Mouse (Mus musculus) MEL (cell line): ENCODE data around the gene Card10. TPM values are rescaled to one million over a fixed set of nuclear protein-coding genes. Genes with fewer than 3 reads are reported as not detected.

ENCODE experiments used
- DNase-seq: peaks from one replicate; pipeline ENCODE4 v3.0.0; 2011; ENCODE audit warnings: low read depth, low spot score
- H3K27ac ChIP-seq: 2 replicates; pipeline ENCODE4 v1.5.1; 2012; ENCODE audit warnings: low read depth, mild to moderate bottlenecking, control low read depth, low read length, moderate library complexity; ENCODE audit not compliant: control insufficient read depth
- H3K27me3 ChIP-seq, 2 experiments: fragments of 150-350 bp in 1 of 2; sonication (generic) in 1 of 2; 2 replicates each; pipeline ENCODE4 v1.6.1; 2012; ENCODE audit warnings: low read length in 2 of 2, mild to moderate bottlenecking in 2 of 2, improper control_type of control experiment in 1 of 2, moderate library complexity in 1 of 2; ENCODE audit not compliant: insufficient read depth in 2 of 2, control insufficient read depth in 1 of 2
- H3K36me3 ChIP-seq, 2 experiments: 2 replicates each; pipeline ENCODE4 v1.6.1; 2012 to 2014; ENCODE audit warnings: low read length in 2 of 2, improper control_type of control experiment in 1 of 2, inconsistent platforms in 1 of 2, mild to moderate bottlenecking in 1 of 2; ENCODE audit not compliant: insufficient read depth in 2 of 2, control insufficient read depth in 1 of 2
- H3K4me1 ChIP-seq, 2 experiments: fragments of 150-350 bp in 1 of 2; sonication (generic) in 1 of 2; 2 replicates each; pipeline ENCODE4 v1.6.1; 2012; ENCODE audit warnings: low read length in 2 of 2, improper control_type of control experiment in 1 of 2, mild to moderate bottlenecking in 1 of 2; ENCODE audit not compliant: insufficient read depth in 2 of 2, control insufficient read depth in 1 of 2
- H3K4me3 ChIP-seq, 2 experiments: fragments of 150-350 bp in 1 of 2; sonication (generic) in 1 of 2; 2 replicates each; pipeline ENCODE4 v1.5.1; 2012; ENCODE audit warnings: low read depth in 2 of 2, low read length in 2 of 2, mild to moderate bottlenecking in 2 of 2, moderate library complexity in 2 of 2, control low read depth in 1 of 2, improper control_type of control experiment in 1 of 2; ENCODE audit not compliant: control insufficient read depth in 1 of 2, insufficient read depth in 1 of 2
- H3K79me2 ChIP-seq: 2 replicates; pipeline ENCODE4 v1.6.1; 2012; ENCODE audit warnings: mild to moderate bottlenecking, low read length, moderate library complexity; ENCODE audit not compliant: control insufficient read depth, poor library complexity, insufficient read depth
- H3K9ac ChIP-seq: 2 replicates; pipeline ENCODE4 v1.6.1; 2012; ENCODE audit warnings: low read depth, mild to moderate bottlenecking, control low read depth, low read length, moderate library complexity; ENCODE audit not compliant: control insufficient read depth, poor library complexity, severe bottlenecking
- H3K9me3 ChIP-seq: fragments of 150-350 bp; sonication (generic); replicated peaks from 2 replicates; pipeline ENCODE4 v1.6.1; 2012; ENCODE audit warnings: mild to moderate bottlenecking, low read length, improper control_type of control experiment, moderate library complexity; ENCODE audit not compliant: insufficient read depth
- CHD1 ChIP-seq: IDR thresholded peaks from 2 replicates; pipeline ENCODE4 v1.6.1; 2012; ENCODE audit warnings: low read depth, mild to moderate bottlenecking, inconsistent platforms, low read length, improper control_type of control experiment
- CHD2 ChIP-seq: IDR thresholded peaks from 2 replicates; pipeline ENCODE4 v1.6.1; 2011; ENCODE audit warnings: low read length, improper control_type of control experiment
- CTCF ChIP-seq, 3 experiments: IDR thresholded peaks in 2 of 3; conservative IDR thresholded peaks in 1 of 3; 2 replicates each; pipeline ENCODE4 v1.5.1; 2011 to 2012; ENCODE audit warnings: low read length in 3 of 3, low read depth in 2 of 3, mild to moderate bottlenecking in 2 of 3, improper control_type of control experiment in 1 of 3, inconsistent platforms in 1 of 3, mixed read lengths in 1 of 3, moderate library complexity in 1 of 3; ENCODE audit not compliant: control insufficient read depth in 1 of 3, insufficient read depth in 1 of 3, poor library complexity in 1 of 3, severe bottlenecking in 1 of 3
- EP300 ChIP-seq, 2 experiments: IDR thresholded peaks; 2 replicates each; pipeline ENCODE4 v1.6.1; 2011; ENCODE audit warnings: improper control_type of control experiment in 2 of 2, low read length in 2 of 2, low read depth in 1 of 2, mild to moderate bottlenecking in 1 of 2
- GABPA ChIP-seq: IDR thresholded peaks from 2 replicates; pipeline ENCODE4 v1.6.1; 2012; ENCODE audit warnings: low read depth, mild to moderate bottlenecking, inconsistent platforms, low read length, improper control_type of control experiment, moderate library complexity
- HCFC1 ChIP-seq: IDR thresholded peaks from 2 replicates; pipeline ENCODE4 v1.6.1; 2012; ENCODE audit warnings: low read depth, mild to moderate bottlenecking, inconsistent platforms, low read length, improper control_type of control experiment, moderate library complexity
- MAFK ChIP-seq: IDR thresholded peaks from 2 replicates; pipeline ENCODE4 v1.6.1; 2011; ENCODE audit warnings: low read depth, mild to moderate bottlenecking, low read length, improper control_type of control experiment, borderline replicate concordance
- MAX ChIP-seq: IDR thresholded peaks from 2 replicates; pipeline ENCODE4 v1.6.1; 2011; ENCODE audit warnings: low read length, improper control_type of control experiment
- MYB ChIP-seq: IDR thresholded peaks from 2 replicates; pipeline ENCODE4 v1.6.1; 2011; ENCODE audit warnings: mild to moderate bottlenecking, low read depth, low read length, improper control_type of control experiment
- MYC ChIP-seq: IDR thresholded peaks from 2 replicates; pipeline ENCODE4 v1.6.1; 2011; ENCODE audit warnings: low read depth, mild to moderate bottlenecking, low read length, improper control_type of control experiment, moderate library complexity
- POLR2AphosphoS2 ChIP-seq: IDR thresholded peaks from 2 replicates; pipeline ENCODE4 v1.6.1; 2011; ENCODE audit warnings: low read length, improper control_type of control experiment
- POLR2AphosphoS5 ChIP-seq: IDR thresholded peaks from 2 replicates; pipeline ENCODE4 v1.6.1; 2012; ENCODE audit warnings: low read depth, borderline replicate concordance, mild to moderate bottlenecking, inconsistent platforms, low read length, moderate library complexity, mixed read lengths
- RAD21 ChIP-seq: IDR thresholded peaks from 2 replicates; pipeline ENCODE4 v1.6.1; 2011; ENCODE audit warnings: mild to moderate bottlenecking, low read depth, low read length, improper control_type of control experiment
- RCOR1 ChIP-seq: IDR thresholded peaks from 2 replicates; pipeline ENCODE4 v1.6.1; 2012; ENCODE audit warnings: low read depth, mild to moderate bottlenecking, inconsistent platforms, low read length, improper control_type of control experiment
- SMC3 ChIP-seq: IDR thresholded peaks from 2 replicates; pipeline ENCODE4 v1.6.1; 2011; ENCODE audit warnings: low read depth, low read length, improper control_type of control experiment
- TAL1 ChIP-seq: IDR thresholded peaks from 2 replicates; pipeline ENCODE4 v1.6.1; 2012; ENCODE audit warnings: mild to moderate bottlenecking, inconsistent platforms, low read length, moderate library complexity, mixed read lengths
- UBTF ChIP-seq: IDR thresholded peaks from 2 replicates; pipeline ENCODE4 v1.6.1; 2012; ENCODE audit warnings: low read depth, mild to moderate bottlenecking, inconsistent platforms, low read length, improper control_type of control experiment, moderate library complexity, borderline replicate concordance; ENCODE audit not compliant: insufficient read depth
- USF1 ChIP-seq: IDR thresholded peaks from 2 replicates; pipeline ENCODE4 v1.6.1; 2014; ENCODE audit warnings: low read depth, mild to moderate bottlenecking, inconsistent platforms, low read length, improper control_type of control experiment, moderate library complexity
- ZMIZ1 ChIP-seq: IDR thresholded peaks from 2 replicates; pipeline ENCODE4 v1.6.1; 2012; ENCODE audit warnings: low read depth, mild to moderate bottlenecking, inconsistent platforms, low read length, improper control_type of control experiment, moderate library complexity
- ZNF384 ChIP-seq: IDR thresholded peaks from 2 replicates; pipeline ENCODE4 v1.6.1; 2012; ENCODE audit warnings: low read depth, mild to moderate bottlenecking, inconsistent platforms, low read length, improper control_type of control experiment
- polyA plus RNA-seq, 2 experiments: library from polyadenylated mRNA; stranded (reverse) in 1 of 2; unstranded in 1 of 2; fragments of >175 nt in 1 of 2; fragments of >200 nt in 1 of 2; gene quantifications; 2 replicates each; pipeline versions ENCODE4 v1.2.1 to v1.2.4; 2012; ENCODE audit warnings: low replicate concordance in 2 of 2, low read depth in 1 of 2; ENCODE audit not compliant: insufficient read length in 2 of 2, insufficient read depth in 1 of 2, missing spikeins in 1 of 2
- total RNA-seq: library from RNA; depleted of rRNA; stranded (reverse); fragments of 300-350 nt; gene quantifications from 2 replicates; pipeline ENCODE4 v1.2.3, GENCODE M21; 2012

Gene Card10
- total and polyA plus RNA-seq, 3 experiments, result not detected

DNA sequence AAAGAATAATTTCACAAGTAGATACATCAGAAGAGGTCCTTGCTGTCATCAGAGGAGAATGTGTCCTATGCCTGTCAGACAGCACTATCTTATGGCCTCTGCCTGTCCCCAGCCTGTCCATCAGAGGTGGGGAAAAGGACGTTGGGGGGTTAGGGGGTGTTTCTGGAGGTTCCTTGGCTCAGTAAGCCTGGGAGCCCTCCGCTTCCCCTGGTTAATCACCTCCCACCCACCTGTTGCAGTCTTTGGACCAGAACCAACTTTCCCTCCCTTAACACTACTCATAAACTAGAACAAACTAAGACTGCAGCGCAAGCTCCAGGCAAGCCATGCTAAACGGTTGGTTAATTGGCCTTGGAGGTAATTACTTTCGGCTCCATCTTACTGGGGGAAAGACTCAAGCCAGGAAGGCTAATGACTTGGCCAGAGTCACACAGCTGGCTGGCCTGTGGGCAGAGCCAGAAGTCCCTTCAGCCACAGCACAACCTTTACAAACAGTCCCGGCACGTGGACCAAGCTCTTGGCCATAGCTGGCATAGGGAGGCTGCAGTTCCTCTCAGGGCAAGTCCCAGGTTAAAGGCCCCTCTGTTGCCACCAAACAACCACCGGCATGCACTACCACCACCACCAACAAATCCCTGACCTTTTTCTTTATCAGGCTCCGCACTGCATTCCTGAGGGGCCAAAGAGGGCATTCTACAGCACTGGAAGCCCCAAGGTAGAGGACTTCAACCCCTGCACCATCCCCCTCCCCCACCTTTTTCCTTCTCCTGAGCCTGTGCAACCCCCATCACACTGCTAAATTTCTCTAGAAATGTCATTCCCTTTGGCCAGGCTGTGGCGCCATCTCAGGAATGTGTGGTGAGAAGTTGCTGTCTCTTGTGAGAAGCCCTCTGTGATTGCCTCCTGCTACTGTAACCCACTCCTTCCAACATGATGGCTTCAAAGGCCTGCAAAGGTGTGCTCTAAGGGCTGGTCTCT lies 28.2 kb upstream of the Card10 start:
- no peaks in the 10 kb centered on the region for H3K27me3 ChIP-seq
- no peaks in the 10 kb centered on the region for H3K79me2 ChIP-seq
- no peak overlapping the region for H3K27ac ChIP-seq
- H3K4me3 ChIP-seq, result no peak overlapping the region
- no peak for DNase-seq
- peaks cover 0 to 14% of the 10 kb centered on the region in 2 experiments; a peak in 3 of 4 replicates for H3K4me1 ChIP-seq
- no peak for TF ChIP-seq GABPA
- no peak for TF ChIP-seq CTCF (IDR thresholded peaks at IDR 0.05 in 2 of 3, conservative IDR thresholded peaks at IDR 0.05 in 1 of 3; ENCODE audit: control insufficient read depth in 1 of 3, insufficient read depth in 1 of 3, low read depth in 2 of 3, low read length in 3 of 3, poor library complexity in 1 of 3, severe bottlenecking in 1 of 3)
- TF ChIP-seq MYC, result no peak
- TF ChIP-seq POLR2AphosphoS2, result no peak
- no peak for TF ChIP-seq CHD1
- no peak for TF ChIP-seq POLR2AphosphoS5
- no peak for TF ChIP-seq ZMIZ1
- TF ChIP-seq MAFK, result no peak
- TF ChIP-seq SMC3, result no peak
- no peak for TF ChIP-seq UBTF
- TF ChIP-seq MYB, result no peak
- no peak for TF ChIP-seq RAD21
- TF ChIP-seq MAX, result no peak
- TF ChIP-seq ZNF384, result no peak
- no peak for TF ChIP-seq HCFC1
- no peak for TF ChIP-seq RCOR1
- peaks cover 0 to 2% of the 10 kb centered on the region in 2 experiments; a peak in 2 of 4 replicates for H3K36me3 ChIP-seq
- no peaks in the 10 kb centered on the region for H3K9me3 ChIP-seq
- H3K9ac ChIP-seq, result no peak overlapping the region

DNA sequence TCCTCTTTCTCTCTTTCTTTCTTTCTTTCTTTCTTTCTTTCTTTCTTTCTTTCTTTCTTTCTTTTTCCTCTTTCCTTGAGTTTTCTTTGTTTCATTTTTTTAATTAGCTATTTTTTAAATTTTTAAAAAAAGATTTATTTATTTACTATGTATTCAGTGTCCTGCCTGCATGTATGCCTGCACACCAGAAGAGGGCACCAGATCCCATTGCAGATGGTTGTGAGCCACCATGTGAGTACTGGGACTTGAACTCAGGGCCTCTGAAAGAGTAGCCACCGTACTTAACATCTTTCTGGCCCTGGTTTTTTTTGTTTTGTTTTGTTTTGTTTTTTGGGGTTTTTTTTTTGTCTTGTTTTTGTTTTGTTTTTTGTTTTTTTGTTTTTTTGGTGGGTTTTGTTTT lies 26.8 kb upstream of the Card10 start:
- Histone ChIP-seq H3K9me3 (no peaks in the 10 kb centered on the region), H3K9ac (no peak overlapping the region), H3K4me1 (peaks cover 0 to 8% of the 10 kb centered on the region in 2 experiments; a peak in 2 of 4 replicates), H3K27ac (no peak overlapping the region), H3K27me3 (no peaks in the 10 kb centered on the region; a peak in 1 of 4 replicates), H3K79me2 (no peaks in the 10 kb centered on the region), H3K4me3 (no peak overlapping the region), H3K36me3 (no peaks in the 10 kb centered on the region)
- DNase-seq, result no peak
- no peak for TF ChIP-seq MAX
- no peak for TF ChIP-seq TAL1
- TF ChIP-seq SMC3, result 0 out of 2 replicates have a peak, but pooled peaks have one; percentile 5
- TF ChIP-seq EP300 (IDR thresholded peaks at IDR 0.05; ENCODE audit: low read depth in 1 of 2, low read length in 2 of 2), result no peak
- no peak for TF ChIP-seq USF1
- peak; percentile 16 to 27 (median 25); a peak in 2 of 6 replicates for TF ChIP-seq CTCF (IDR thresholded peaks at IDR 0.05 in 2 of 3, conservative IDR thresholded peaks at IDR 0.05 in 1 of 3; ENCODE audit: control insufficient read depth in 1 of 3, insufficient read depth in 1 of 3, low read depth in 2 of 3, low read length in 3 of 3, poor library complexity in 1 of 3, severe bottlenecking in 1 of 3)
- no peak for TF ChIP-seq CHD2
